Mouse (Mus musculus): ENCODE measurements at regions not wholly inside any gene's neighbourhood (a gene's known extent, or its start where the extent isn't known, plus 50 kb on each side); places are given as distances from the start of the nearest gene placed in this dataset.

GRCm38 (mm10) chr16:97304156-97304735, 52.3 kb upstream of the Bace2 start:
- DNase-seq (ENCODE audit: low read depth, low spot score), result peak; percentile 73
